Mouse (Mus musculus) lung, adult 2 months (tissue): ENCODE results near the gene Clcn1. TPM values are rescaled to one million over a fixed set of nuclear protein-coding genes. Genes with fewer than 3 reads are reported as not detected.

Source experiments
- DNase-seq: peaks from one replicate; pipeline ENCODE4 v3.0.0; 2022
- H3K4me1 ChIP-seq: fragments of 200-500 bp; 2 replicates; pipeline ENCODE4 v1.6.1; 2011; ENCODE audit warnings: low read length; ENCODE audit not compliant: control insufficient read depth, insufficient read depth
- H3K4me3 ChIP-seq: fragments of 200-500 bp; replicated peaks from 2 replicates; pipeline ENCODE3; 2011; ENCODE audit warnings: low read depth, mild to moderate bottlenecking, control low read depth, low read length; ENCODE audit errors: extremely low read depth
- CTCF ChIP-seq: fragments of 200-500 bp; IDR thresholded peaks from 2 replicates; pipeline ENCODE4 v1.5.1; 2011; ENCODE audit warnings: mild to moderate bottlenecking, low read length, control low read depth; ENCODE audit not compliant: insufficient read depth
- POLR2A ChIP-seq: fragments of 200-500 bp; IDR thresholded peaks from 2 replicates; pipeline ENCODE4 v1.6.1; 2011; ENCODE audit warnings: low read depth, mild to moderate bottlenecking, control low read depth, low read length, borderline replicate concordance; ENCODE audit errors: extremely low read depth
- WGBS: fragments of 180-500 bp; shearing (Covaris S2); methylation state at CpG from one replicate; pipeline ENCODE4 v1.1.7; 2018; 5-methylcytosine and 5-hydroxymethylcytosine counted together
- polyA plus RNA-seq: library from polyadenylated mRNA; depleted of rRNA; stranded (reverse); fragments of >200 nt; gene quantifications from 2 replicates; pipeline ENCODE4 v1.2.3, GENCODE M21; 2012

The Clcn1 gene
- polyA plus RNA-seq, 1 experiment = 1.5 TPM

DNA sequence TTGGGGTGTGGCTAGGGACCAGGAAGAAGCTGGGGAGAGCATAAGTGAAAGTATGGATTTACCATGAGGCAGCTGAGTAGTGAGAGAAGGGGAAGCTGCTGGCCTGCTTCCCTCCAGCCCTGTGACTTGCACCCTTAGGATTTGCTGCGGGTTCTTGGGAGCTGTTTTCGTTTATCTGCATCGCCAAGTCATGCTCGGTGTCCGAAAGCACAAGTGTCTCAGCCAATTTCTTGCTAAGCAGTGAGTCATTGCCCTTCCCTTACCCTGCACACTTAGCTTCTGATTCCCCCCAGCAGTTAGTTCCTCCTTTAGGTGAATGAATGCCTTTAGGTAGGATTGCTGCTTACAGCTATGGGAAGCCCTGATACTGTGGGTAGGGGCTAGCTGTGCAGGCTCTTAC lies 12.9 kb downstream of the Clcn1 start:
- no peak overlapping the region for H3K4me3 ChIP-seq
- no peak for TF ChIP-seq CTCF
- TF ChIP-seq POLR2A = no peak
- H3K4me1 ChIP-seq = no peaks in the 10 kb centered on the region
- 88% methylated on average over 5 of the region's 5 CpGs for WGBS
- no peak for DNase-seq

DNA sequence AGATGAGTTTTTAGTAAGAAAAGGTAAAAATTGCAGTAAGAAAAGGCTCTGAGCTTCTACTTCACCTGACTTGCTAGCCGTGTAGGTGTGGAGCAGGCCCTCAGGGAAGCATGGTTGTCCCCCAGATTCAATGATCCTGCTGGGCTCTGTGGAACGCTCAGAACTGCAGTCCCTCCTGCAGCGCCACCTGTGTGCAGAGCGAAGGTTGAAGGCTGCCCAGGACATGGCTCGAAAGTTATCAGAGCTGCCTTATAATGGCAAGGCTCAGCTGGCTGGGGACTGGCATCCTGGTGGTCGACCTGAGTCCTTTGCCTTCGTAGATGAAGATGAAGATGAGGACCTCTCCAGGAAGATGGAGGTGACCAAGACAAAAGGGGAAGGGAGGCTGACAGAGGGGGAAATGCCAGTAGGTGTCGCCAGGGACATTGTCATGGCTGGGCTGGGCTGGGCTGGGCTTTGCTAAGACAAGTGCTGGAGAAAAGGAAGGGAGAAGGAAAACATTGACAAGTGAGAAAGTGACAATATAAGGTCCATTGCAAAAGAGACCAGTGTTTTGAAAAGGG lies 23.4 kb downstream of the Clcn1 start:
- Histone ChIP-seq H3K4me3 (no peak overlapping the region), H3K4me1 (no peaks in the 10 kb centered on the region)
- 47% methylated on average over 8 of the region's 8 CpGs for WGBS
- TF ChIP-seq CTCF = no peak; the same call in 1 of the 2 replicates
- no peak for TF ChIP-seq POLR2A
- DNase-seq = no peak

GRCm38 (mm10) chr6:42310427-42311053 lies 24.1 kb downstream of the Clcn1 start:
- Histone ChIP-seq H3K4me1 (no peaks in the 10 kb centered on the region), H3K4me3 (no peak overlapping the region)
- 78% methylated on average over 2 of the region's 2 CpGs for WGBS
- DNase-seq = no peak
- TF ChIP-seq POLR2A = no peak
- no peak for TF ChIP-seq CTCF

DNA sequence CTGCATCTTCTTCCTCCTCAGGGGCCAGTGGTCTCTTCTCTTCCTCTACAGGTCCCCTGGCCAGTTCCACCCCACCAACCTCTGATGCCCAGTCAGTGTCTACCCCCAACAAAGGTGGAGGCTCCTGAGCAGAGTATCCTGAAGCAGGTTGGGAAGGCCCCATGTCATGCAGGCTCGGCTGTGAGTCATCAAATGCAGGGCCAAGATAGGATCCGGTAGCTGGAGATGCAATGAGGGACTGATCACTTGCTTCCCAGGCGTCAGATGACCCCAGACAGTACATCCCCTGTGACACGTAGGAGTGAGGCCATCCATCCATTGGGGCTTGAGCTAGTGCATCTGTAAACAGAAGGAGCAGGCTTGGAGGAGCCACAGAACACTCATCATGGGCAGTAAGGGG lies 31.8 kb downstream of the Clcn1 start:
- TF ChIP-seq POLR2A (no peak), CTCF (no peak)
- no peak overlapping the region for H3K4me3 ChIP-seq
- no peak for DNase-seq
- WGBS = 71% methylated on average over 4 of the region's 4 CpGs
- no peaks in the 10 kb centered on the region for H3K4me1 ChIP-seq

DNA sequence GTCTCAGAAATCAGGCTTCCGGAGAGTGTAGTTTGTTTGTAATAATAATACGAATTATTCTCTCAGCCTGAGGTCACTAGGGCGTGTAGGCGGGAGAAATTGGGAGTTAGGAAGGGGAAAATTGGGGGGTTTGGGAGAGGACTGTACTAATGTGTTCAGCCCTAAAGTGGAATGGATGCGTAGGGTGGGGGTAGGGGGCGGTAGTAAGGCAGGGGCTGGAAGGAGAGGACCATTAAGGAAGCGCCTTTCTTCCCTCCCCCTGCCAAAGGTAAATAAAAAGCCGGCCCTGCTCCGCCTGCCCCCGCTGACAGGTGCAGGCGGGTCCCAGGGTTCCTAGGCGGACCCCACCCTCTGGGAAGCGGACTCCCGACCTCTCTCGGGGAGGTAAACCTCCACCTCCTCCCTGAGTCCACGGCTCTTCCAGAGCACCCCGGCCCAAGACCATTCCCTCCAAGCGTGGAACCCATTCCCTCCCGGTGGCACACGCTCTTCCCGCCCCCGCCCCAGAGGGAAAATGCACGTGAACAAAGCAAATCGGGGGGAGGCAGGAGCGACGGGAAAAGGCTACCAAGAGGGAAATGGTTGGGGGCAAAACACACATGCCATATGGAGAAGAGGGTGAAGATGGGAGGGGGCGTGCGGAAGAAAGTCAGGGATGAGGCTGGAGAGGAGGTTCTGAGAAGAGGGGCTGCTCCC lies 37.0 kb downstream of the Clcn1 start:
- no peak for TF ChIP-seq CTCF
- TF ChIP-seq POLR2A = no peak
- DNase-seq = no peak
- H3K4me1 ChIP-seq = peaks cover 5% of the 10 kb centered on the region
- no peak overlapping the region for H3K4me3 ChIP-seq
- WGBS = 5% methylated on average over 28 of the region's 28 CpGs

GRCm38 (mm10) chr6:42324067-42324481 lies 37.6 kb downstream of the Clcn1 start:
- H3K4me1 ChIP-seq = peaks cover 5% of the 10 kb centered on the region
- H3K4me3 ChIP-seq = no peak overlapping the region
- TF ChIP-seq POLR2A = no peak
- no peak for TF ChIP-seq CTCF
- WGBS = under 1% methylated on average over 27 of the region's 32 CpGs
- DNase-seq = no peak

GRCm38 (mm10) chr6:42324482-42325267 lies 38.2 kb downstream of the Clcn1 start, which contains the start of gene Fam131b:
Gene Fam131b (minus strand): TSS chr6:42324643.
- peak; percentile 12 for DNase-seq

GRCm38 (mm10) chr6:42325268-42325609 lies 38.8 kb downstream of the Clcn1 start:
- DNase-seq = peak; percentile 78
- peaks cover 5% of the 10 kb centered on the region for H3K4me1 ChIP-seq
- 10% methylated on average over 7 of the region's 7 CpGs for WGBS
- TF ChIP-seq CTCF (peak; percentile 82), POLR2A (no peak)
- peak overlapping the region; percentile 44 for H3K4me3 ChIP-seq

More at GRCm38 (mm10) chr6:42324482-42325267, 38.2 kb downstream of the Clcn1 start, which contains the start of gene Fam131b:
- no peak for TF ChIP-seq CTCF
- no peak for TF ChIP-seq POLR2A
- peaks cover 5% of the 10 kb centered on the region for H3K4me1 ChIP-seq
- WGBS = under 1% methylated on average over 44 of the region's 68 CpGs
- H3K4me3 ChIP-seq = peak within 1 kb of the TSS; percentile 44

DNA sequence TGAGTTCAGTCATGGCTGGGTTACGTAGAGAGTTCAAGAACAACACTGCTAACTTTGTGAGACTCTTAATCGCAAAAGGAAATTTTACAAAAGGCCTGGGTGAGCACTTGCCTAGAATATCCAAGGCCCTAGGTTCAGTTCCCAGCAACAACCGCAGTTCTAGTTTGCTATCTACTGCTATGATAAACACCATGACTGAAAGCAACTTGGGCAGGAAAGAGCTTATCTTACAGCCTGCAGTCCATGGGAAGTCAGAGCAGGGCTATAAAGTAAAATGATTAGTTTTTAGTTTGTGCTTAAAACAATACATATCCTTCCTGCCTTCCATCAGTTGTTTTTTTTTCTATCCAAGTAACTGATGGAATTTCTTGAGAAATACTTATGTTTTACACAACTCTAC lies 40.0 kb downstream of the Clcn1 start:
- WGBS = 82% methylated on average over 3 of the region's 3 CpGs
- no peak for DNase-seq
- no peak overlapping the region for H3K4me3 ChIP-seq
- H3K4me1 ChIP-seq = peaks cover 5% of the 10 kb centered on the region
- TF ChIP-seq CTCF (no peak), POLR2A (no peak)
